Mouse (Mus musculus) thymus, adult 2 months (tissue): ENCODE data around the gene Gpi1. TPM values are rescaled to one million over a fixed set of nuclear protein-coding genes. Genes with fewer than 3 reads are reported as not detected.

ENCODE experiments used
- DNase-seq: peaks from one replicate; pipeline ENCODE4 v3.0.0; 2021
- H3K27ac ChIP-seq: fragments of 200-500 bp; 2 replicates; pipeline ENCODE4 v1.5.1; 2012; ENCODE audit warnings: low read length, control low read depth; ENCODE audit not compliant: control insufficient read depth, insufficient read depth
- H3K27me3 ChIP-seq: fragments of 200-500 bp; 2 replicates; pipeline ENCODE4 v1.6.1; 2012; ENCODE audit warnings: mild to moderate bottlenecking, low read length, moderate library complexity, mixed read lengths; ENCODE audit not compliant: control insufficient read depth, insufficient read depth
- H3K36me3 ChIP-seq: fragments of 200-500 bp; 2 replicates; pipeline ENCODE4 v1.6.1; 2012; ENCODE audit warnings: mild to moderate bottlenecking, low read length, moderate library complexity; ENCODE audit not compliant: control insufficient read depth, insufficient read depth
- H3K4me1 ChIP-seq: fragments of 200-500 bp; replicated peaks from 2 replicates; pipeline ENCODE4 v1.6.1; 2012; ENCODE audit warnings: low read length; ENCODE audit not compliant: control insufficient read depth, insufficient read depth
- H3K4me3 ChIP-seq: fragments of 200-500 bp; 2 replicates; pipeline ENCODE4 v1.5.1; 2012; ENCODE audit warnings: mild to moderate bottlenecking, low read length, control low read depth, moderate library complexity; ENCODE audit not compliant: control insufficient read depth, insufficient read depth
- CTCF ChIP-seq: fragments of 200-500 bp; IDR thresholded peaks from 2 replicates; pipeline ENCODE4 v1.5.1; 2012; ENCODE audit warnings: mild to moderate bottlenecking, control low read depth, low read length, moderate library complexity, borderline replicate concordance; ENCODE audit not compliant: control insufficient read depth, poor library complexity, insufficient read depth; ENCODE audit errors: extremely low read depth
- POLR2A ChIP-seq: fragments of 200-500 bp; IDR thresholded peaks from 2 replicates; pipeline ENCODE4 v1.6.1; 2012; ENCODE audit warnings: mild to moderate bottlenecking, low read length, control low read depth, moderate library complexity; ENCODE audit not compliant: control insufficient read depth, poor library complexity, insufficient read depth; ENCODE audit errors: extremely low read depth
- WGBS: fragments of 180-500 bp; shearing (Covaris S2); methylation state at CpG from one replicate; pipeline ENCODE4 v1.1.7; 2018; 5-methylcytosine and 5-hydroxymethylcytosine counted together
- polyA plus RNA-seq: library from polyadenylated mRNA; depleted of rRNA; stranded (reverse); fragments of >200 nt; gene quantifications from 2 replicates; pipeline ENCODE4 v1.2.3, GENCODE M21; 2012

The Gpi1 gene
- polyA plus RNA-seq, 1 experiment, result 265 TPM

GRCm38 (mm10) chr7:34246870-34247499 is 16.8 kb upstream of the Gpi1 start:
- Histone ChIP-seq H3K4me3 (no peak overlapping the region), H3K4me1 (no peaks in the 10 kb centered on the region), H3K27ac (no peak overlapping the region), H3K36me3 (peaks cover 32% of the 10 kb centered on the region), H3K27me3 (no peaks in the 10 kb centered on the region)
- no peak for DNase-seq
- no peak for TF ChIP-seq POLR2A
- TF ChIP-seq CTCF, result no peak
- 93% methylated on average over 3 of the region's 3 CpGs for WGBS

- no peak for DNase-seq
- WGBS, result 98% methylated on average over 11 of the region's 11 CpGs
- Histone ChIP-seq H3K36me3 (peaks cover 32% of the 10 kb centered on the region), H3K27ac (no peak overlapping the region), H3K4me3 (no peak overlapping the region), H3K27me3 (no peaks in the 10 kb centered on the region), H3K4me1 (no peaks in the 10 kb centered on the region)
- TF ChIP-seq POLR2A, result no peak
- no peak for TF ChIP-seq CTCF
Observed at GRCm38 (mm10) chr7:34242176-34242575, 12.0 kb upstream of the Gpi1 start.

GRCm38 (mm10) chr7:34238086-34238485 is 8.0 kb upstream of the Gpi1 start:
- TF ChIP-seq POLR2A (no peak), CTCF (no peak)

GRCm38 (mm10) chr7:34235602-34236001 is 5.5 kb upstream of the Gpi1 start:
- Histone ChIP-seq H3K27me3 (no peaks in the 10 kb centered on the region), H3K4me3 (no peak overlapping the region), H3K27ac (no peak overlapping the region), H3K4me1 (peaks cover 9% of the 10 kb centered on the region), H3K36me3 (peaks cover 9% of the 10 kb centered on the region)
- DNase-seq, result no peak
- 87% methylated on average over 5 of the region's 5 CpGs for WGBS
- TF ChIP-seq CTCF (no peak), POLR2A (no peak)

More at GRCm38 (mm10) chr7:34238086-34238485, 8.0 kb upstream of the Gpi1 start:
- no peak overlapping the region for H3K27ac ChIP-seq
- no peak overlapping the region for H3K4me3 ChIP-seq
- H3K4me1 ChIP-seq, result peaks cover 9% of the 10 kb centered on the region
- peaks cover 13% of the 10 kb centered on the region for H3K36me3 ChIP-seq
- DNase-seq, result no peak
- WGBS, result 84% methylated on average over 5 of the region's 5 CpGs
- no peaks in the 10 kb centered on the region for H3K27me3 ChIP-seq

- Histone ChIP-seq H3K4me3 (peak overlapping the region; percentile 15), H3K4me1 (peaks cover 9% of the 10 kb centered on the region), H3K27me3 (no peaks in the 10 kb centered on the region), H3K36me3 (peaks cover 4% of the 10 kb centered on the region; the same call in 1 of the 2 replicates), H3K27ac (0 out of 2 replicates have a peak overlapping the region, but pooled peaks have one; percentile 3)
- TF ChIP-seq POLR2A, result no peak
- no peak for TF ChIP-seq CTCF
- WGBS, result 3% methylated on average over 17 of the region's 17 CpGs
- no peak for DNase-seq
Observed at GRCm38 (mm10) chr7:34234610-34235561, 4.8 kb upstream of the Gpi1 start.

- H3K27me3 ChIP-seq, result no peaks in the 10 kb centered on the region
- 0 out of 2 replicates have a peak overlapping the region, but pooled peaks have one; percentile 13 for H3K27ac ChIP-seq
- TF ChIP-seq CTCF (no peak), POLR2A (peak; percentile 65; the same call in 1 of the 2 replicates)
- peak; percentile 100 for DNase-seq
- peak overlapping the region; percentile 44 for H3K4me3 ChIP-seq
- H3K36me3 ChIP-seq, result peaks cover 4% of the 10 kb centered on the region; the same call in 1 of the 2 replicates
- WGBS, result under 1% methylated on average over 46 of the region's 46 CpGs
- peaks cover 13% of the 10 kb centered on the region for H3K4me1 ChIP-seq
Observed at GRCm38 (mm10) chr7:34233909-34234609, 3.9 kb upstream of the Gpi1 start.
